Mouse (Mus musculus) cortical plate, adult 2 months (tissue): ENCODE measurements around the gene Igtp.

Experiments
- CTCF ChIP-seq: fragments of 200-500 bp; IDR thresholded peaks from 2 replicates; pipeline ENCODE4 v1.5.1; 2011; ENCODE audit warnings: mild to moderate bottlenecking, control low read depth, low read length; ENCODE audit not compliant: insufficient read depth; ENCODE audit errors: extremely low read depth
- POLR2A ChIP-seq: fragments of 200-500 bp; IDR thresholded peaks from 2 replicates; pipeline ENCODE4 v1.6.1; 2011; ENCODE audit warnings: mild to moderate bottlenecking, low read length, control low read depth; ENCODE audit not compliant: insufficient read depth; ENCODE audit errors: extremely low read depth

DNA sequence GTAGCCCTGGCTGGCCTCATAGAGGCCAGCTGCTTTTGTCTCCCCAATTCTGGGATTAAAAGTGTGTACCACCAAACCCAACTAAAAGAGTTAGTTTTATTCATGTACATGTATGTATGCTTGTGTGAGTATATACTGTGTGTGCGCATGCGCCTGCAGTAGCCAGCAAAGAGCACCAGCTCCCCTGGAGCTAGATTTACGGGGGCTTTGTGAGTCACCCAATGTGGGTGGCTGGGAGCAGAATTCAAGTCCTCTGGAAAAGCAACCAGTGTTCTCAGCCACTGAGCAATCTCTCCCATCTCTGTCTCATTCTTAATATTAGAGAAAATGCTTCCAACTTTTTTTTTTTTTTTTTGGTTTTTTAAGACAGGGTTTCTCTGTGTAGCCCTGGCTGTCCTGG is 55.1 kb downstream of the Igtp start:
- TF ChIP-seq POLR2A (no peak), CTCF (no peak)
